Mouse (Mus musculus): Measurements from ENCODE around the gene Tmem182. TPM values are rescaled to one million over a fixed set of nuclear protein-coding genes. Genes with fewer than 3 reads are reported as not detected.

The Tmem182 gene
- polyA plus RNA-seq, 1 experiment, result 29.8 TPM

DNA sequence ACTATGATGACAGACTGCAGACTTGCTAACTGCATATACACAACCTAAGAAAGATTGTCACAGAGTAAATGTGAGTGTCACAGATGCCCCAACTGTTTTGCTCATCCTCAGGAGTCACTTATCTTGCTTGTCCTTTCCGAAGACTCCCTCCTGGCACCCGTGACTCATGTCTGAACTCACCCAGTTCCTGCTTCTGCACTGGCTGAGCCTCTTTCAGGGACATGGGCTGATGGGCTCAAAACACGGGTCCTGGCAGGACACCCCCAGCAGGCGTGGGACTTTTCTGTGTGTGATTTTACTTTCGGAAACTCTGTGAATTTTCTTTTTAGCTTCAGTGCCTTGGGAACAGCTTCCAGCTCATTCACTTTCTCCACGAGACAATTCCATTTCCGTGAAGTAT lies 20.4 kb downstream of the Tmem182 start:
- no peak overlapping the region for H3K4me3 ChIP-seq (ENCODE audit: insufficient read depth, low read depth, low read length)
- no peak overlapping the region for H3K27ac ChIP-seq (replicated peaks; ENCODE audit: low read depth, low read length)
- H3K4me1 ChIP-seq (ENCODE audit: control insufficient read depth, insufficient read depth, insufficient read length, low read length), result peaks cover 14% of the 10 kb centered on the region; the same call in 1 of the 2 replicates

DNA sequence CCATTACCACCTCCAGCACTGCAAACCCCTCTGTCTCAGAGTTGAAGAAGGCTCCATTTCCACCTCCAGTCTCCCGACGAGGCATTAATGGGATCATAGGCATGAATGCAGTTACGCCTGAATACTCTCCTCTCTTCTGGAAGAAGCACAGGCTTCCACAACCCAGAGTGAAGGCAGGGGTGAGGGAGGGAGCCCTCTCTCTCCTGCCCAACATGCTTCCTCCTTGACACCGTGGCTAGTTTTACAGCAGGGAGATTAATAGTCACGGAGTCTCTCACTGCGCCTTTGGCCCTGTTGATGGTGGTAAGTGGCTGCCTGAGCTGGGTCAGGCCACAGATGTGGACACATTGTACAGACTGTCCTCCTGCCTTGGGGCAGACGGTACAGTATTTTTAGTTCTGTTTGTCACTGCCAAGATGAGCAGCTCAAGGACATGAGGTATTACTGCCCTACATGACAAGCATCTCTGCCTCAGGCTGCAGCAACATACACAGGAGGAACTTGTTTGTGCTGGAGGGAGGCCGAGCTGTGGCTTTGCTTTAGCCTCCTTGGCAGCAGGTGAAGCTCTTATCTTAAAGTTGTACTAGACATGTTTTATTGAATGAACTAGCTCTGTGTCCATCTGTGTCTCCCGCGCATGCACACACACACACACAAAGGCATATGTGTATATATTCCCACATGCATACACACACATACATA lies 24.0 kb downstream of the Tmem182 start:
- H3K4me1 ChIP-seq (ENCODE audit: control insufficient read depth, insufficient read depth, insufficient read length, low read length), result peaks cover 10% of the 10 kb centered on the region; the same call in 1 of the 2 replicates
- no peak overlapping the region for H3K4me3 ChIP-seq (ENCODE audit: insufficient read depth, low read depth, low read length)
- no peak overlapping the region for H3K27ac ChIP-seq (replicated peaks; ENCODE audit: low read depth, low read length)

DNA sequence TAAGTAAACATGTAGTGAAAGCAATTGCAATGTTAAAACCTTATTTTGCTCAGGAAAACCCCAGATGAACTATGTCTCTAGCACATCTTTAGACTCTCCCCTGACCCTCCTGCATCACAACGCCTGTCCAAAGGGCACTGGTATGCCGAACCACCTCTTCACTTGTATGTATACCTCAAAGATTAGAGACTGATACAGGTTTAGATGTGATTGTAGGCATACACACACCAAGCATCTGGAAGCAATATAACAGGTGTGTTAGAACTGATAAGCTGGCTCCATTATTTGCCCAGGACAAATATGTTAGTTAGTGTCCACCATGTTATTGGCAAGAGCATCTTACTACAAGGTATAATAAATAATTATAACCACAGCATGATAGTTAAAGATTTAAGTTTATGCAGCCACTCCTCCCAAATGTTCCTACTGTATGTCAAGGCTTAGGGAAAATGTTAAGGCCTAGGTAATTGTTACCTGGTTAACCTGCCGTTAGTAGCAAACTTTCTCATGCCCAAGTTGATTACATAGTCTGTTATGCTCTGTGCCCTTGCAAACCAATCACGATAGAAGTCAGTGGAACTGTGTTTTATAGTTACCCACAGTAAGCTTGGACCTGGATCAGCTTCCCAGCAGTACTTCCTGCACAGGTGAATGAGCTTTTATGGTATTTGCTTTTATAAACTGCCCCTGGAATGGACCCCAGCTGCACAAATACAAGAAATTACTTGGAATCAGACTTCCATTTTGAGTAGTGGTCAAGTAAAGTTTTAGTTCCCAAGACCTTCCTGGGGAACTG lies 25.5 kb downstream of the Tmem182 start:
- no peak overlapping the region for H3K4me3 ChIP-seq (ENCODE audit: insufficient read depth, low read depth, low read length)
- no peak overlapping the region for H3K27ac ChIP-seq (replicated peaks; ENCODE audit: low read depth, low read length)
- peaks cover 3% of the 10 kb centered on the region; the same call in 1 of the 2 replicates for H3K4me1 ChIP-seq (ENCODE audit: control insufficient read depth, insufficient read depth, insufficient read length, low read length)

DNA sequence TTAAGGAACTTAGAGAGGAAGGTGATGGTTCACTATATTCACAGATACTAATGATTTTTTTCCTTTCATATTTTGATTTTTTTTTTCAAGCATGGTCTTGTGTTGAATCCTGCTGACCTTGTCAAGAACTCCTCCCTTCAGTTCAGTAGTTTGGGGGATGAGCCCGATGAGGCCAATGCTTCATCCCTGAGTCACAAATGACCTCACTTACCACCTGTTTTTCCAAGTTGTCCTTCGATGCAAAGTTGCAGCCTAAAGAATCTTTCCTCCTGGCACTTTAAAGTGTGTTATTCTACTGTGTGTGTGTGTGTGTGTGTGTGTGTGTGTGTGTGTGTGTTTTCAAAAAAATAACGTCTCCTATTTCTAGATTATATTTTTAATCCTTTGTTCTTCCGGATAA lies 30.1 kb downstream of the Tmem182 start:
- H3K4me1 ChIP-seq (ENCODE audit: control insufficient read depth, insufficient read depth, insufficient read length, low read length), result peaks cover 4% of the 10 kb centered on the region
- no peak overlapping the region for H3K4me3 ChIP-seq (ENCODE audit: insufficient read depth, low read depth, low read length)
- no peak overlapping the region for H3K27ac ChIP-seq (replicated peaks; ENCODE audit: low read depth, low read length)

DNA sequence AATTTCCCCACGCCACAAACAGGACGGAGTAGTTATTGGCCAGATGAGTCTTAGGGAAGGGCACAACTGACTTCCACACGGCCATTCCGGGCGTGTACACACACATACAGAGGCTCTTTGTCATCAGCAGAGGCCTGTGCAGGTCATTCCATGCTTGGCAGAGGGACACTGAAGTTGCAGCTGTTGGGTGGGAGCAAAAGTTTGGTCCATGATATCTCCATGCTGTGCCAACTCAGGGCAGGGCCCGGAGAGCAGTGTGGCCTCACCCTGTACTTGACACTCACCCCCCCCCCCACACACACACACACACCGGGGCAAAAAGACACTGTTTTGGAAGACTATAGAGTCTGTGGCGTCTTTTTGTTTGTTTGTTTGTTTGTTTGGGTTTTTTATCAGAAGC lies 35.2 kb downstream of the Tmem182 start:
- peaks cover 16% of the 10 kb centered on the region for H3K4me1 ChIP-seq (ENCODE audit: control insufficient read depth, insufficient read depth, insufficient read length, low read length)

DNA sequence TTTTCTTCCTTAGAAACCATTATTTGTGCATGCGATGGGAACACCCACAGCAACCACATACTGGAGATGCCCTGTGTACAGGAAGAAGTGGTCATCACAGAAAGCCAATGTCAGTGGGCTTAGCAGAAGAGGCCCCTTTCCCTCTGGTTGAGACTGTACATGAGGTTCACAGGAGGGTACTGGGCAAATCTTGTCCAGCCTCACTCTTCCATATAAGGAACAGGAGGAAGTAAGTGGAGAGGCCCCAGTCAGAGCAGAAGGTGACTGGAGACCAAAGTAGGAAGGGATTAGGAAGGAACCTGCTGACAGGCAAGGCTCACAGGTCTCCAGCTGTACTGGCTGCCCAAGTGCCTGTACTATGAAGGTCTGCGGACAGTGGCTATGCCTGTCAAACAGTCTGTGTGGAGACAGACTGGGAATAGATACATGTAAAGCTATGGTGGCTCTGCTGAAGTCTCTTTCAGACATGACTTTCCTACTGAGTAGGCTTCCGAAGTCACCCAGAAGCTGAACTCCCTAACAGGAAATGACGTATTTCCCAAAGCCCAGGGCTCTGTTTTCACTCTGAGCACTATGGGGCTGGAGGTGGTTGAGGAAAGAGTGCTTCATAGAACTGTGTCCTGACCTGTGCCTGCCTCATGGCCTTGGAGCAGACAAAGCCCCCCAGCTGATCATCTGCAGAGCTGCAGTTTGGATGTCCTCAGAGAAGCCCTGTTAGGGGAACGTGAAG lies 35.8 kb downstream of the Tmem182 start:
- Histone ChIP-seq H3K4me1 (ENCODE audit: control insufficient read depth, insufficient read depth, insufficient read length, low read length) (peaks cover 16% of the 10 kb centered on the region), H3K27ac (replicated peaks; ENCODE audit: low read depth, low read length) (peak overlapping the region; percentile 79), H3K4me3 (ENCODE audit: insufficient read depth, low read depth, low read length) (no peak overlapping the region)

More for the DNA sequence above, 35.2 kb downstream of the Tmem182 start:
- peak overlapping the region; percentile 79 for H3K27ac ChIP-seq (replicated peaks; ENCODE audit: low read depth, low read length)
- no peak overlapping the region for H3K4me3 ChIP-seq (ENCODE audit: insufficient read depth, low read depth, low read length)

DNA sequence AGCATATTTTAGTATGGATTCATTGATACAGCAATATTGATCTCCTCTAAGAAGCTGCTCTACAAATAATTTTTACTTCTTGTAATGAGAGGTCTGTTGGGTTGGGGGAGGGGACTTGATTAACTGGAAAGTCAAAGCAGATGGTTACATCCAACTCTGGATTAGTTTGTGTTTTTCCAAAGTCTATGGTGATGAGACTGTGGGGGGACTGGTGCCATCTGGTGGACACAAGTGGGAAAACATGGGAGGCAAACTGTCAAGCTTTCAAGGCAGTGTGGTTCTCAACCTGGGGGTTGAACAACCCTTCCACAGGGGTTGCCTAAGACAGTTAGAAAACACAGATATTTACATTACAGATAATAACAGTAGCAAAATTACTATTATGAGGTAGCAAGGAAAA lies 39.2 kb downstream of the Tmem182 start:
- Histone ChIP-seq H3K27ac (replicated peaks; ENCODE audit: low read depth, low read length) (no peak overlapping the region), H3K4me3 (ENCODE audit: insufficient read depth, low read depth, low read length) (no peak overlapping the region), H3K4me1 (ENCODE audit: control insufficient read depth, insufficient read depth, insufficient read length, low read length) (peaks cover 16% of the 10 kb centered on the region)

DNA sequence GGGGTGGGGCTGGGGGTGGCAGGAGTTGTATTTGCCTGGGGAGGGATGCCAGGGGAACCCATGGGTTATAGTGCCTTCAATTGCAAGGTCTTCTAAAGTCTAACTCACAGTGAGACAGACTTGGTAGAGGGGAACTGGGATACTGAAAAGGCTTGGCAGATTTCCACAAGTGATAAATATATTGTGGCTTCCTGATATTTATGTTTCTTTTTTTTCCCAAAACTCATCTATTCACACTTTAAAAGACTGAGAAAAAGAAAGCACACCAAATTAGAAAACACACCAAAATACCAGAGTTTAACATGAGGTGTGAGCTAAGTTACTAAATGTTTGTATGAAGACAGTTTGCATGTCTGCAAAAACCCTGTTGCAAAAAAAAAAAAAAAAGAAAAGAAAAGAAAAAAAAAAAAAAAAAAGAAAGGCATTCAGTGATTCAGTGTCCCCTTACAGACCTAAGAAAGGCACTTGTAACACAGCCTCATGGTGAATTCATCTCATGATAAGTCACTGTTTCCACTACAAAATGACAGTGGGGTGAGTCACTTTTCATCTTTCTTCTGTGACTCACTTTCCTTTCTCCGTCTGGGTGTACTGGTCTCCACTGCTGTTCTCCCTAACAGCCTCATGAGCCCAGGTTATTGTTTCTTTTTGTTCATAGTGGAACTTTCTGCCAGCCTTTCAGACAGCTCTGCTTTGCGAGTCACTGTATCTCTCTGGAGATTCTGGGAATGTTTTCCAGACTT lies 42.0 kb downstream of the Tmem182 start:
- 0 out of 2 replicates have a peak, but pooled peaks cover under 1% of the 10 kb centered on the region for H3K4me1 ChIP-seq (ENCODE audit: control insufficient read depth, insufficient read depth, insufficient read length, low read length)
- H3K27ac ChIP-seq (replicated peaks; ENCODE audit: low read depth, low read length), result no peak overlapping the region
- no peak overlapping the region for H3K4me3 ChIP-seq (ENCODE audit: insufficient read depth, low read depth, low read length)

DNA sequence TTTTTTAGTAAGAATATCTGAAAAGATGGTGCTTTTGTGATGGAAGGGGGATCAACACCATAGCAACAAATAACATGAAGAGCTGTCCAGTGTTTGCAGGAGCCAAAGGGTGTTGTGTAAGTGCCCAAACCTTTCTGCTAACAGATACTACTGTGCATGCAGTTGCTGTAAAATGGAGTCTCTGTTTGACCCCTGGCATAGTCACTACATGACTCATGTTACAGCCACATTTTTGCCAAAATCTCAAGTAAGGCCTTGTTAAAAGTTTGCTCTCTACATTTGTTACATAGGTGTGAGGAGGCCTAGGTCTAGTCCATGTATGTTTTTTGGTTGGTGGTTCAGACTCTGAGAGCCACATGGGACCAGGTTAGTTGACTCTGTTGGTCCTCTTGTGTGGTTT lies 45.9 kb downstream of the Tmem182 start:
- Histone ChIP-seq H3K27ac (replicated peaks; ENCODE audit: low read depth, low read length) (no peak overlapping the region), H3K4me1 (ENCODE audit: control insufficient read depth, insufficient read depth, insufficient read length, low read length) (no peaks in the 10 kb centered on the region), H3K4me3 (ENCODE audit: insufficient read depth, low read depth, low read length) (no peak overlapping the region)

DNA sequence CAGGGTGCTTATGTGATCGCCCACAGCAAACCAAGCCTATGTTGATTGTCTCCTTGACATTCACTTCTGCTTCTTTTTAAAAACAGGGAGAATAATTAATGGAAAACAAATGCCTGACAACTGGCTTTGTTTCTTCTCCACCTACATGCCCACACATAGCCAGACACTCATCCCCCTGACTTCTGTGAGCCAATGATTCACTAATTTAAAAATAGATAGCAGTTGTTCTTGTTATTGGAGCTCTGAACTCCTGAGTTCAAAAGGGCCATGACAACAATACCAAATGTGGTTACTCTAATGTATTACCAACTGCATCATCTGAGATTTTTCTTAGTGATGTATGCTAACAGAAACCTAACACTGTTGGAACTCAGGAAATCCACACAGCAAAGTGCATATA lies 49.9 kb downstream of the Tmem182 start:
- no peak overlapping the region for H3K4me3 ChIP-seq (ENCODE audit: insufficient read depth, low read depth, low read length)
- no peaks in the 10 kb centered on the region for H3K4me1 ChIP-seq (ENCODE audit: control insufficient read depth, insufficient read depth, insufficient read length, low read length)
- no peak overlapping the region for H3K27ac ChIP-seq (replicated peaks; ENCODE audit: low read depth, low read length)

DNA sequence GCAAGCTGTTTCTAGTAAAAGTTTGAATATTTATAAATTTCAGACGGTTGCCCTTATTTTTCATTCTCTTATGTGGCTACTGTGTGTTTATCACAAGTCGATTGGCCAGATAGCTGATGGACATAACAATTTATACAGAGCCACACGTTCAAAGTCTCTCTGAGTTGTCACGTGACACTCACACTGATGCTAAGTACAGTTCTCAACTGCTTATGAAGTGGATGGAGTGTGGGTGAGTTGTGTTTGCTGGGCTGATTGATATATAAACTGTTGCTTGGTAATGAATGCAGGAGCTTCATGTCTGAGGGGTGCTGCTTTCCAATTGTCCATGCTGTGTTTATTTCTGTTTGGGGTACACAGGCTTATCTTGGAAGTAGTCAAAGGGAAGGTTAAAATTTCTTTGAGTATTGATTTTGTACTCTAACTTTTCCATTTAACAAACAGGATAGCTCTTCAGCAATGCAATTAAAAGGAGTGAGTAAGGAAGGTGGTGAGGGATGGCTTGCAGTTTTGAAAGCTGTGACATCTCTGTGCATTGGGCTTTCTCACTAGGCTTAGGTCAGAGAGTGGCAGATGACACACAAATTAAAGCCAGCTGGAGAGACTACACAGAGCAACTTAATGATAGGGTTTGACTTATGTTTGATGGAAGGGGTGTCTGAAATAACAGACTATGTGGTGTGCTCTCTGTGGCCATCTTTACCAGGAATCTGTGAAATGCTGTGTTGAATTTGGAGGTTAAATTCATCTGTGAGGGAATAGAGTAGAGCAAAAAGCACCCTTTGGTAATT lies 51.6 kb downstream of the Tmem182 start:
- Histone ChIP-seq H3K4me1 (ENCODE audit: control insufficient read depth, insufficient read depth, insufficient read length, low read length) (no peaks in the 10 kb centered on the region), H3K27ac (replicated peaks; ENCODE audit: low read depth, low read length) (no peak overlapping the region), H3K4me3 (ENCODE audit: insufficient read depth, low read depth, low read length) (no peak overlapping the region)

DNA sequence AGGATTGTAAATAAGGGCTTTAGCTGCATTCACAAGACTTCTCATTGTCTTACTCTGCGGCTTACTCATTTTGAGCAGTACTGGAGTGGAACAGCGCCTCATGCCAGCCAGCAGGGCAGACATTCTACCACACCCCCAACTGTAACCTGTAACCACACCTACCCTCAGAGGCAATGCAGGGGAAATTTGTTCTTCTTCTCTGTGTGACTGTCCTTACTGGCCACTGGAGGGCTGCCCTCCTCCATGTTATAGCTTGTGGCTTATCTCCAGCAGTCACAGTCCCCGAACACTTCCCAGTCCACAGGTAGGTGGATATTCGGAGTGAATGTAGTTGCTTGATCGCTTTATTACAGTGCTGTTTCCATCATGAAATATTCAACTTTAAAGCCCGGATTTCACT lies 59.6 kb downstream of the Tmem182 start:
- Histone ChIP-seq H3K4me3 (ENCODE audit: insufficient read depth, low read depth, low read length) (no peak overlapping the region), H3K27ac (replicated peaks; ENCODE audit: low read depth, low read length) (no peak overlapping the region), H3K4me1 (ENCODE audit: control insufficient read depth, insufficient read depth, insufficient read length, low read length) (no peaks in the 10 kb centered on the region)

DNA sequence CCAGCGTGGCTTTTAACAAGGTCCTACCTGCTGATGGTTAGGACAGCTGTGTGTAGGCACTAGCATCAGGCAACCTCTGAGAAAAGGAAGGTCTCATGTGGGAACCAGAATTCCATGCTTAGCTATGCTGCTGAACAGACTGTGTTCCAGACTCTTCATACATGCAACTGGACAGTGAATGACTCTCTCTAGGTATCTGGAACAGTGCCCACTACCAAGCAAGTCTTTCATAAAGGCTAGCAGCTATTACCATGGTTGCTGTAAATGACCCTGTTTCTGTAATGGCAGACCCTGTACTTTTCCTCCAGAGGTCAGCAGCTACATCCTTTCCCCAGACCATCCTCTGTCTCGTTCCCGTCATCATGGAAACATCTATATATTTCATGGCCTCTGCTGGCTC lies 61.7 kb downstream of the Tmem182 start:
- no peaks in the 10 kb centered on the region for H3K4me1 ChIP-seq (ENCODE audit: control insufficient read depth, insufficient read depth, insufficient read length, low read length)
- no peak overlapping the region for H3K27ac ChIP-seq (replicated peaks; ENCODE audit: low read depth, low read length)
- H3K4me3 ChIP-seq (ENCODE audit: insufficient read depth, low read depth, low read length), result no peak overlapping the region

DNA sequence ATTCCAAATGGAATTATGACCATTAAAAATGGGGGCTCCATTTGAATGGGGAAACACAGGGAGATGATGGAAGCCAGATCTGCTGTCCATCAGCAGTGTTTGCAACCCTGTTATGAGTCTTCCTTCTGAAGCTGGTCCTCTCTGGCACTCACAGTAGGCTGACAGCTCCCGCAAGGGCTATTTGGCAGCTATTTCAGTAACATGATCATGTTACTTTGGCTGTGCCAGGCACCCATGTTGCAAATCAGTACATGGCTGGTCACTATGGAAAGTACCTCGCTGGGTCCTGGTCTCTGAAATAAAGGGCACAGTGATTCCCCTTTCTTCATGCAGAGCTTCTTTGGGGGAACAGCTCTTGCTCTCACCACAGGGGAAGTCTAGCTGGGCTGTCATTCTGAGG lies 62.2 kb downstream of the Tmem182 start:
- H3K27ac ChIP-seq (replicated peaks; ENCODE audit: low read depth, low read length), result no peak overlapping the region
- no peak overlapping the region for H3K4me3 ChIP-seq (ENCODE audit: insufficient read depth, low read depth, low read length)
- no peaks in the 10 kb centered on the region for H3K4me1 ChIP-seq (ENCODE audit: control insufficient read depth, insufficient read depth, insufficient read length, low read length)
